Mouse (Mus musculus) intestine, embryonic 14.5 days (tissue): Measurements from ENCODE around the gene Glrb. TPM values are rescaled to one million over a fixed set of nuclear protein-coding genes. Genes with fewer than 3 reads are reported as not detected.

Experiments
- ATAC-seq: fragments of 200-750 bp; cut with Nextera tagmentation; replicated peaks from 2 replicates; pipeline ENCODE4 v1.8.0; 2017; ENCODE audit warnings: low read depth, moderate number of reproducible peaks, moderate TSS enrichment, moderate library complexity; ENCODE audit not compliant: low FRiP score, low TSS enrichment
- DNase-seq: peaks from one replicate; pipeline ENCODE4 v3.0.0-alpha.2; 2018; ENCODE audit warnings: low spot score
- H3K27ac ChIP-seq: fragments of 300-500 bp; sonication (generic); 2 replicates; pipeline ENCODE4 v1.5.1; 2014; ENCODE audit warnings: low read depth, mild to moderate bottlenecking, control low read depth
- H3K27me3 ChIP-seq: fragments of 300-500 bp; sonication (generic); replicated peaks from 2 replicates; pipeline ENCODE4 v1.6.1; 2014; ENCODE audit warnings: low read length, control low read depth; ENCODE audit not compliant: control insufficient read depth, insufficient read depth
- H3K36me3 ChIP-seq: fragments of 300-500 bp; sonication (generic); 2 replicates; pipeline ENCODE4 v1.6.1; 2014; ENCODE audit warnings: low read length, control low read depth; ENCODE audit not compliant: control insufficient read depth, insufficient read depth
- H3K4me1 ChIP-seq: fragments of 300-500 bp; sonication (generic); replicated peaks from 2 replicates; pipeline ENCODE4 v1.6.1; 2014; ENCODE audit warnings: low read length, control low read depth, mixed read lengths; ENCODE audit not compliant: control insufficient read depth, insufficient read depth
- H3K4me2 ChIP-seq: fragments of 300-500 bp; sonication (generic); 2 replicates; pipeline ENCODE4 v1.6.1; 2014; ENCODE audit warnings: low read length
- H3K4me3 ChIP-seq: fragments of 300-500 bp; sonication (generic); 2 replicates; pipeline ENCODE4 v1.5.1; 2014; ENCODE audit warnings: low read depth, low read length, control low read depth, mixed read lengths
- H3K9ac ChIP-seq: fragments of 300-500 bp; sonication (generic); 2 replicates; pipeline ENCODE4 v1.6.1; 2014; ENCODE audit warnings: mild to moderate bottlenecking, low read length
- H3K9me3 ChIP-seq: fragments of 300-500 bp; sonication (generic); 2 replicates; pipeline ENCODE4 v1.6.1; 2016; ENCODE audit warnings: low read length, control low read depth; ENCODE audit not compliant: control insufficient read depth
- WGBS: fragments of 180-500 bp; shearing (Covaris S2); extraction: QIAGEN DNeasy Blood & Tissue Kit; methylation state at CpG from one replicate; pipeline ENCODE4 v1.1.7; 2014; 5-methylcytosine and 5-hydroxymethylcytosine counted together
- polyA plus RNA-seq: library from polyadenylated mRNA; unstranded; fragments of >200 nt; fragmentation: Nextera tagmentation; extraction: Ambion mirVana; gene quantifications from 2 replicates; pipeline ENCODE4 v1.2.1, GENCODE M21; 2014

Gene Glrb
- polyA plus RNA-seq, 1 experiment from 2014 or later: 4.4 TPM

DNA sequence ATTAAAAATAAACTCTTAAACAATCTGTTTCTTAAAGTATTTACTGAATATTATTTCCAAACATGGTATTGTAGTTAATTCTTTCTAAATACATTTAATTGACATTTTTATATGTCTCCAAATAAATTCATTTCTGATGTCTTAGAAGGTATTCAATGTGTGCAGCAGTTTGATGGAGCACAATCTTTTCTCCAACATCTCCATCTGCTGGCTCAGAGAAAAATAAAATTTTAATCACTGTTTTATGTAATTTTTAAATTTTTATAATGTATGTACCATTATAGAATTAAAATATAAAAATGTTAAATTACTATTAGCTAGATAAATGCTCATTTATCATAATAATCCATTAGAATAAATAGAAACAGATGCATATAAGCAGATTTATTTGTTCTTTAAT lies 116.7 kb downstream of the Glrb start:
- no peaks in the 10 kb centered on the region for H3K9me3 ChIP-seq
- H3K27me3 ChIP-seq: peaks cover 21% of the 10 kb centered on the region
- ATAC-seq: no peak
- H3K4me1 ChIP-seq: peaks cover 6% of the 10 kb centered on the region; the same call in 1 of the 2 replicates
- no peak overlapping the region for H3K4me2 ChIP-seq
- H3K36me3 ChIP-seq: no peaks in the 10 kb centered on the region
- no peak overlapping the region for H3K4me3 ChIP-seq
- no peak for DNase-seq
- no peak overlapping the region for H3K27ac ChIP-seq
- no peak overlapping the region for H3K9ac ChIP-seq

DNA sequence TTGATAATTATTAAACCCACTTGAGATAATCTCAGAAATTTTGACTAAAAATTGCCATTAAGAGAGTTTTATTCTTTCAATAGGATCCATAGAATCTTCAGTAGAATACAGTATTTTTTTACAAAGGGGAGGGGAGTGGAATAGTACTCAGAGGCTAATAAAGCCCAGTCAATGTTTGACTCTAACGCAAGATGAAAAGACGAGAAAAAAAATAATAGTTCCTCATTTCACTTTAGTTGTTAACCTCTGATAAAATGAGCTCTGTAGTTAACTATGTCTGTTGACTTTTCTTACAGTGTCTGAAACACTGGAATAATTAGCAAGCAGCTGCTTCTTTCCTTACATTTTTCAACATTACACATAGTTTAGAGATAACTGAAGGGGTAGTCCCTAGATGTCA lies 118.2 kb downstream of the Glrb start:
- Histone ChIP-seq H3K27ac (no peak overlapping the region), H3K4me3 (no peak overlapping the region), H3K4me2 (no peak overlapping the region), H3K36me3 (no peaks in the 10 kb centered on the region), H3K9ac (no peak overlapping the region), H3K9me3 (no peaks in the 10 kb centered on the region), H3K27me3 (peaks cover 6% of the 10 kb centered on the region), H3K4me1 (no peaks in the 10 kb centered on the region; the same call in 1 of the 2 replicates)
- no peak for ATAC-seq
- no peak for DNase-seq
- 88% methylated on average over 2 of the region's 2 CpGs for WGBS

Other genes with a start within 250 kb of the Glrb start
- gene Gria2, start 110.8 kb downstream of the Glrb start, polyA plus RNA-seq: 2.3 and 2.9 TPM in 2 replicates
- gene Pdgfc, start 122.8 kb upstream of the Glrb start, polyA plus RNA-seq: 22.8 and 25.9 TPM in 2 replicates